Mouse (Mus musculus) forebrain, embryonic 11.5 days (tissue): ENCODE measurements around the gene Fuk. TPM values are rescaled to one million over a fixed set of nuclear protein-coding genes. Genes with fewer than 3 reads are reported as not detected.
A peak's percentile ranks its signal among the peaks of the same experiment; 100 is the strongest.

Experiments
- ATAC-seq: fragments of 200-750 bp; cut with Nextera tagmentation; replicated peaks from 2 replicates; pipeline ENCODE4 v1.8.0; 2017; ENCODE audit warnings: moderate TSS enrichment; ENCODE audit not compliant: low FRiP score
- DNase-seq: peaks from one replicate; pipeline ENCODE4 v3.0.0-alpha.2; 2017; ENCODE audit warnings: low spot score
- H3K27ac ChIP-seq: fragments of 300-500 bp; sonication (generic); 2 replicates; pipeline ENCODE4 v1.5.1; 2014; ENCODE audit warnings: low read depth, low read length
- H3K27me3 ChIP-seq: fragments of 300-500 bp; sonication (generic); 2 replicates; pipeline ENCODE4 v1.6.1; 2014; ENCODE audit warnings: mild to moderate bottlenecking, low read length, mixed read lengths; ENCODE audit not compliant: control insufficient read depth, insufficient read depth
- H3K36me3 ChIP-seq: fragments of 300-500 bp; sonication (generic); 2 replicates; pipeline ENCODE4 v1.6.1; 2014; ENCODE audit warnings: mild to moderate bottlenecking, low read length, moderate library complexity, mixed read lengths; ENCODE audit not compliant: control insufficient read depth, insufficient read depth
- H3K4me1 ChIP-seq: fragments of 300-500 bp; sonication (generic); replicated peaks from 2 replicates; pipeline ENCODE4 v1.6.1; 2014; ENCODE audit warnings: low read length, mixed read lengths; ENCODE audit not compliant: control insufficient read depth, insufficient read depth
- H3K4me2 ChIP-seq: fragments of 300-500 bp; sonication (generic); 2 replicates; pipeline ENCODE4 v1.6.1; 2014; ENCODE audit warnings: low read depth, mild to moderate bottlenecking, low read length, moderate library complexity, mixed read lengths; ENCODE audit not compliant: severe bottlenecking
- H3K4me3 ChIP-seq: fragments of 300-500 bp; sonication (generic); 2 replicates; pipeline ENCODE4 v1.5.1; 2014; ENCODE audit warnings: low read depth, low read length
- H3K9ac ChIP-seq: fragments of 300-500 bp; sonication (generic); 2 replicates; pipeline ENCODE4 v1.6.1; 2014; ENCODE audit warnings: low read length
- H3K9me3 ChIP-seq: fragments of 300-500 bp; sonication (generic); 2 replicates; pipeline ENCODE4 v1.6.1; 2016; ENCODE audit warnings: low read length, mixed read lengths; ENCODE audit not compliant: control insufficient read depth
- WGBS: fragments of 180-500 bp; shearing (Covaris S2); extraction: QIAGEN DNeasy Blood & Tissue Kit; methylation state at CpG from one replicate; pipeline ENCODE4 v1.1.7; 2014; 5-methylcytosine and 5-hydroxymethylcytosine counted together
- polyA plus RNA-seq: library from polyadenylated mRNA; unstranded; fragments of >200 nt; fragmentation: Nextera tagmentation; extraction: Ambion mirVana; gene quantifications from 2 replicates; pipeline ENCODE4 v1.2.1, GENCODE M21; 2014

Fuk gene
- polyA plus RNA-seq, 1 experiment from 2014 or later, result 11.1 TPM

DNA sequence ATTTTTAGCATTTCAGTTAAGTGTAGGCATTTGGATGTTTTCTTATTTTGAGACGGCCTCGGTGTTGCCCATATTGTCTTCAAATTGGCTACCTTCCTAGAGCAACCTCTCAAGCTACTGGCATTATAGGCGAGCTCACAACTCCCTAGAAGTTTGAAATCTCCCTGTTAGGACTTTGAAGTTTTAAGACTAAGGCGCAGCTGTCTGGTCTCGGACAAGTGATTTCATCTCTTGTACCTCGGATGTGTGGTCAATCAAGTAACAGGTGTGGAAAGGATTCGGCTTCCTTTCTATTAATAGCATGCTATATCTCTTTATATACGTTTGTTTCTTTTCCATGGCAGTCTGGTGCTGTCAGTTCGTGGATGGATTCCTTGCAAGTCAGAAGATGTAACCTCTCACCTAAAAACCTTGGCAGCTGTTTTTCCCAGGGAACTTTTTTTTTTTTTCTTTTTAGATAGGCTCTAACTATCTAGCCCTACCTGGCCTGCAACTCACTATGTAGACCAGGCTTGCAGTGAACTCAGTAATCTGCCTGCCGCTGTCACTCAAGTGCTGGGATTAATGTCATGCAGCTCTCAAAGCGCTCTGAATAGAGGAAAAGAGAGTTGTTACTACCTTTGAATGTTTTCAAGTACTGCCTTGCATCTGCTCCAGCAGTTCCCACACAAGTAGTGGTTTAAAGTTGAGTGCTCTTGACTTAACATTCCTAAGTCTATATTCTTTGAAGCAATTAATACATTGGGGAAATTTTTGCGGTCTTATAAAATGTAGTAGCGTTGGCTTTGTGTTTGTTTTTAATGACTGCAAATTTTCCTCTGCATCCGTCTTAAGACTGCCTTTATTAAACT, 54.4 kb downstream of the Fuk start:
- Histone ChIP-seq H3K36me3 (peaks cover 14% of the 10 kb centered on the region), H3K4me2 (peak overlapping the region; percentile 78)
- no peak for DNase-seq

GRCm38 (mm10) chr8:110847171-110847549, 55.1 kb downstream of the Fuk start:
- Histone ChIP-seq H3K27me3 (no peaks in the 10 kb centered on the region), H3K4me1 (peaks cover 9% of the 10 kb centered on the region; the same call in 1 of the 2 replicates), H3K4me2 (peak overlapping the region; percentile 78), H3K9ac (peak overlapping the region; percentile 83), H3K4me3 (peak overlapping the region; percentile 77), H3K9me3 (no peaks in the 10 kb centered on the region), H3K27ac (peak overlapping the region; percentile 85; the same call in 1 of the 2 replicates), H3K36me3 (peaks cover 15% of the 10 kb centered on the region)
- DNase-seq, result no peak
- 2% methylated on average over 13 of the region's 13 CpGs for WGBS
- peak; percentile 49; the same call in 1 of the 2 replicates for ATAC-seq

More for the DNA sequence above, 54.4 kb downstream of the Fuk start:
- WGBS, result 66% methylated on average over 14 of the region's 14 CpGs
- ATAC-seq, result no peak
- Histone ChIP-seq H3K4me1 (peaks cover 9% of the 10 kb centered on the region; the same call in 1 of the 2 replicates), H3K9ac (peak overlapping the region; percentile 83), H3K27ac (no peak overlapping the region), H3K9me3 (no peaks in the 10 kb centered on the region), H3K27me3 (no peaks in the 10 kb centered on the region), H3K4me3 (peak overlapping the region; percentile 77)

GRCm38 (mm10) chr8:110846405-110847170, 55.7 kb downstream of the Fuk start, which contains the start of the genes Cog4 and Sf3b3:
Cog4 (plus strand) TSS chr8:110846600.
Sf3b3 (minus strand) TSS chr8:110846787.
- Histone ChIP-seq H3K9ac (peak within 1 kb of the TSS; percentile 96), H3K36me3 (peaks cover 16% of the 10 kb centered on the region)
- under 1% methylated on average over 53 of the region's 53 CpGs for WGBS

GRCm38 (mm10) chr8:110845821-110846404, 56.4 kb downstream of the Fuk start:
- peak overlapping the region; percentile 85 for H3K27ac ChIP-seq
- H3K4me1 ChIP-seq, result peaks cover 9% of the 10 kb centered on the region; the same call in 1 of the 2 replicates
- peak overlapping the region; percentile 78 for H3K4me2 ChIP-seq
- H3K27me3 ChIP-seq, result no peaks in the 10 kb centered on the region
- peaks cover 13% of the 10 kb centered on the region for H3K36me3 ChIP-seq
- no peaks in the 10 kb centered on the region for H3K9me3 ChIP-seq
- ATAC-seq (no peak), DNase-seq (no peak)
- 13% methylated on average over 17 of the region's 17 CpGs for WGBS
- H3K4me3 ChIP-seq, result peak overlapping the region; percentile 77
- peak overlapping the region; percentile 96 for H3K9ac ChIP-seq

More at GRCm38 (mm10) chr8:110846405-110847170, 55.7 kb downstream of the Fuk start, which contains the start of the genes Cog4 and Sf3b3:
- Histone ChIP-seq H3K4me3 (peak within 1 kb of the TSS; percentile 77), H3K27me3 (no peaks in the 10 kb centered on the region), H3K27ac (peak within 1 kb of the TSS; percentile 85), H3K4me1 (peaks cover 9% of the 10 kb centered on the region; the same call in 1 of the 2 replicates), H3K4me2 (peak within 1 kb of the TSS; percentile 78), H3K9me3 (no peaks in the 10 kb centered on the region)
- peak; percentile 87 for ATAC-seq
- DNase-seq, result peak; percentile 89

DNA sequence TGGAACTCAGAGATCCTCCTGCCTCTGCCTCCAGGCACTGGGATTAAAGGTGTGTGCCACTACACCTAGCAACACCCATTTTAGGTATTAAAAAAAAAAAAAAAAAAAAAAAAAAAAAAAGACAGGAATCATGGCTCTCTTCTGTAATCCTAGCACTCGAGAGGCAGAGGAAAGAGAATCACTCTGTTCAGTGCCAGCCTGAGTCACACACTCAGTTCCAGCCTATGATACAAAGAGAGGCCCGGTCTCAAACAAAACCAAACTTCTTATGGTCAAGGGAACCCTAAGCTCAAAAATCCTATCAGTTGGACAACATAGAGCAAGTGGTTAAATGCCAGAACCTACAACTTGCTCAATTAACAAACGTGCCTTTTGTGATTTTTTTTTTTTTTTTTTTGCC, 57.3 kb downstream of the Fuk start:
- peaks cover 16% of the 10 kb centered on the region for H3K36me3 ChIP-seq
- peak overlapping the region; percentile 78; the same call in 1 of the 2 replicates for H3K4me2 ChIP-seq
- 85% methylated on average over 3 of the region's 3 CpGs for WGBS

GRCm38 (mm10) chr8:110843207-110843606, 59.1 kb downstream of the Fuk start:
- WGBS, result 86% methylated on average over 5 of the region's 5 CpGs
- Histone ChIP-seq H3K9me3 (no peaks in the 10 kb centered on the region), H3K4me3 (no peak overlapping the region), H3K27ac (no peak overlapping the region), H3K27me3 (no peaks in the 10 kb centered on the region), H3K9ac (no peak overlapping the region), H3K4me2 (no peak overlapping the region), H3K36me3 (peaks cover 22% of the 10 kb centered on the region), H3K4me1 (peaks cover 9% of the 10 kb centered on the region; the same call in 1 of the 2 replicates)
- ATAC-seq, result no peak
- DNase-seq, result no peak

More for the DNA sequence above, 57.3 kb downstream of the Fuk start:
- DNase-seq, result no peak
- no peak overlapping the region for H3K27ac ChIP-seq
- no peaks in the 10 kb centered on the region for H3K27me3 ChIP-seq
- peak overlapping the region; percentile 77; the same call in 1 of the 2 replicates for H3K4me3 ChIP-seq
- H3K9ac ChIP-seq, result no peak overlapping the region
- H3K4me1 ChIP-seq, result peaks cover 9% of the 10 kb centered on the region; the same call in 1 of the 2 replicates
- no peak for ATAC-seq
- H3K9me3 ChIP-seq, result no peaks in the 10 kb centered on the region

DNA sequence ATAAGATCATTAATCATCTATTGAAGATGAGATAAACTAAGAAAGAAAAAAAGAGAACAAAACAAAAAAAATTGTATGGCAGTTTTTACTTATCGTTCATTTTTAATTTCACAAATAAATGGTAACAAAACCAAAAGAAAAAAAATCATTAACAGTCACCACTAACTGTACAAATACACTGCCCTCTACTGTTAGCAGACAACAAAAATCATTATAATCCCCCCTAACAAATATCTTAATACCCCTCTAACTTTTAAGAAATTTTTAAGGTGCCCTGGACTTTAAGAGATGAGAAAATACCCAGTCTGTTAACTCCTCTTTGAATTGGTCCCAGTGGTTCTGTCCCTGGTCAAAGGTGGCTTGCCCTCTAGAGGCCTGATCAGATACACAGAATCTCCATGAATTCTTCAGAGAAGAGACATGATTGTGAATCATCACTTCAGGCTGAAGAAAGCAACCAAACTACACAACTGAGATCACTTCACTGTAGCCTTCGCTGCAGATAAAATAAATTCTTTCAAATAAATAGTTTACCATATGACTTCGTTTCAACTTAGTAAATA, 60.2 kb downstream of the Fuk start:
- Histone ChIP-seq H3K4me2 (no peak overlapping the region), H3K27ac (no peak overlapping the region), H3K9ac (no peak overlapping the region), H3K4me3 (no peak overlapping the region), H3K4me1 (peaks cover 6% of the 10 kb centered on the region; the same call in 1 of the 2 replicates), H3K27me3 (no peaks in the 10 kb centered on the region), H3K9me3 (no peaks in the 10 kb centered on the region), H3K36me3 (peaks cover 25% of the 10 kb centered on the region)
- 95% methylated on average over 3 of the region's 3 CpGs for WGBS
- DNase-seq (no peak), ATAC-seq (no peak)
